Comparison of ENCODE assay signal across 8 mouse cellular contexts in the genomic region with DNA sequence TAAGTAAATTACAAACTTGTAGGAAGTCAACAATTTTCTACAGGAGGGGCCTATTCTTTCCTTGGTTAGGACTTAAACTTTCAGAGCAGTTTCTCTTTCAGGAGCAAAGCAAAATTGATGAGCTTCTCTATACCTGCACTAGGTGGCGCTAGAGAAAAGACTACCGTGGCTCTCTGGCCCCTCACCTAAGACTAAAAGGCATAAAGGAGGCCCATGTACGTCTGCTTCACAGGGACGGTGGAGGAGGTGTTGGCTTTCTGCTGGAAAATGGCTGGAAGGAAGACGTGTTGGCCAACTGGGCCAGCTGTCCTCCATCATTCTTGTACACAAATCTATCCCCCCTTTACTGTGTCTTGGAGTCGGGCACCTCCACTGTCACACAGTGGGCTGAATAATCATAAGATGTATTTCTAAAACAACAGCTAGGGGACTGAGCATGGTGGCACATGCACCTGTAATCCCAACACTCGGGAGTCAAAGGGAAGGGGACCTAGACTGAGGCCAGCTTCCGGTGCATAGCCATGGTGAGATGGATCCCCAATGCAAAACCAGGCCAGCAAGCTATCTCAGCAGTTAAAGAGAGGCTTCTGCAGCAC. TPM values are rescaled to one million over a fixed set of nuclear protein-coding genes. Genes with fewer than 3 reads are reported as not detected.
DNase-seq lines count a peak whose midpoint lies in the region; ATAC-seq and TF ChIP-seq lines count a peak whose summit lies in the region.
"Had no signal": no experiment of that assay in that cellular context is flagged by ENCODE, and none has a peak within 500 bp of the region (broad histone marks: within the 10 kb centered on the region; RNA-seq: fewer than 3 reads in every experiment).

No protein-coding gene starts in this region.

- no peak overlapping the region for H3K27ac ChIP-seq in layer of hippocampus, adult 2 months
- H3K27ac ChIP-seq: hindbrain, embryonic 15.5 days had no signal

- 0 out of 2 replicates have a peak, but pooled peaks have one; percentile 37 for ATAC-seq in megakaryocyte-erythroid progenitor cell, adult 5-6 weeks (replicated peaks; ENCODE audit: low FRiP score, low TSS enrichment, poor library complexity, severe bottlenecking)

- no peak overlapping the region for H3K4me3 ChIP-seq in layer of hippocampus, adult 2 months
- H3K4me3 ChIP-seq: hindbrain, embryonic 15.5 days had no signal

- peak in 1 of 2 experiments; percentile 43 for DNase-seq in layer of hippocampus, adult 2 months (ENCODE audit: low spot score in 2 of 2)
- no peak for DNase-seq in layer of hippocampus, postnatal 10 days (ENCODE audit: low spot score in 2 of 2)
- peak; percentile 73 for DNase-seq in ES-CJ7 (ENCODE audit: low read depth, low spot score)
- peak; percentile 56 for DNase-seq in brain, adult 2 months (ENCODE audit: low read depth, low spot score)
- DNase-seq in forelimb bud, embryonic 11.5 days (ENCODE audit: low read depth, low spot score) = peak; percentile 58
- DNase-seq in urinary bladder, postnatal 10 days (ENCODE audit: low spot score) = no peak

- TF ChIP-seq CTCF in layer of hippocampus, adult 2 months (conservative IDR thresholded peaks at IDR 0.05) = peak; percentile 88

RNA-seq across cellular contexts. Expression of gene Phxr2, which starts 36.0 kb away (rescaled TPM):
- not detected for total RNA-seq in layer of hippocampus, adult 2 months (2021)
- total RNA-seq in layer of hippocampus, postnatal 10 days (2021) = not detected
- 0.28 TPM in 1 of 2 replicates, not detected in the other for total RNA-seq in megakaryocyte-erythroid progenitor cell, adult 5-6 weeks (2014; fragmentation: Nextera tagmentation)
- total RNA-seq in megakaryocyte-erythroid progenitor cell, adult 5-6 weeks (2017) = not detected in 2 replicates

RNA-seq across cellular contexts. Expression of gene Galnt4, which starts 54.1 kb away (rescaled TPM):
- 1 to 10 TPM; 3.6 to 3.9 TPM for total RNA-seq in layer of hippocampus, adult 2 months (2021)
- total RNA-seq in layer of hippocampus, postnatal 10 days (2021) = 1 to 10 TPM; 5.2 to 5.5 TPM
- 4.2 and 5.4 TPM in 2 replicates for total RNA-seq in megakaryocyte-erythroid progenitor cell, adult 5-6 weeks (2014; fragmentation: Nextera tagmentation)
- 4.9 and 7.8 TPM in 2 replicates for total RNA-seq in megakaryocyte-erythroid progenitor cell, adult 5-6 weeks (2017)

RNA-seq across cellular contexts. Expression of gene Poc1b, which starts 55.2 kb away (rescaled TPM):
- 1 to 10 TPM; 6.0 to 6.1 TPM for total RNA-seq in layer of hippocampus, adult 2 months (2021)
- 10 to 100 TPM in 1 of 2 experiments, 1 to 10 TPM in 1; 9.3 to 10.1 TPM for total RNA-seq in layer of hippocampus, postnatal 10 days (2021)
- 25.5 and 26.6 TPM in 2 replicates for total RNA-seq in megakaryocyte-erythroid progenitor cell, adult 5-6 weeks (2014; fragmentation: Nextera tagmentation)
- 5.1 and 7.2 TPM in 2 replicates for total RNA-seq in megakaryocyte-erythroid progenitor cell, adult 5-6 weeks (2017)

Comparison
In these comparisons a context has a peak if more than half of its experiments do, and no peak if none do; other contexts are left out.
1. DNase-seq: peak in ES-CJ7 (single experiment), brain, adult 2 months (single experiment) and forelimb bud, embryonic 11.5 days (single experiment); none in layer of hippocampus, postnatal 10 days (0 of 2) and urinary bladder, postnatal 10 days (single experiment).